Mouse (Mus musculus): ENCODE results near the gene Acad10.

Gene Acad10

DNA sequence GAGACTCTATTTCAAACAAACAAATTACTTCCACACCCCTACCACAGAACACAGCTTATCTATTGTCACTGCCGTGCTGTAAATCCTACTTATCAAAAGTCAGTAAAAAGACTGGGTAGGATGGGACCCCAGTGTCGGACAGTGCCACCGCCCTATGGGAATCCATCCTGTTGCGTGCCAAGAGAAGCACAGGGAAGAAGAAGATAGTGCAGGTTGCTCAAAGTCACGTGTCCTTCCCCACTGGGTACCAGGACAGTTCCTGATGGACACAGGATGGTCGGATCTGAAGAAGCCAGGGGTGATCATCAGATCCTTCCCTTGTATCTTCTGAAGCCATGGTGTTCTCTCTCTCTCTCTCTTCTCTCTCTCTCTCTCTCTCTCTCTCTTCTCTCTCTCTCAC is 64.6 kb downstream of the Acad10 start:
- no peak for DNase-seq

- no peak for DNase-seq
Observed at GRCm38 (mm10) chr5:121594714-121595313, 65.5 kb downstream of the Acad10 start.

GRCm38 (mm10) chr5:121593451-121594401 is 66.6 kb downstream of the Acad10 start, which contains the start of gene Aldh2:
Gene Aldh2, minus strand, starts transcription at chr5:121593824.
- DNase-seq: peak; percentile 75

DNA sequence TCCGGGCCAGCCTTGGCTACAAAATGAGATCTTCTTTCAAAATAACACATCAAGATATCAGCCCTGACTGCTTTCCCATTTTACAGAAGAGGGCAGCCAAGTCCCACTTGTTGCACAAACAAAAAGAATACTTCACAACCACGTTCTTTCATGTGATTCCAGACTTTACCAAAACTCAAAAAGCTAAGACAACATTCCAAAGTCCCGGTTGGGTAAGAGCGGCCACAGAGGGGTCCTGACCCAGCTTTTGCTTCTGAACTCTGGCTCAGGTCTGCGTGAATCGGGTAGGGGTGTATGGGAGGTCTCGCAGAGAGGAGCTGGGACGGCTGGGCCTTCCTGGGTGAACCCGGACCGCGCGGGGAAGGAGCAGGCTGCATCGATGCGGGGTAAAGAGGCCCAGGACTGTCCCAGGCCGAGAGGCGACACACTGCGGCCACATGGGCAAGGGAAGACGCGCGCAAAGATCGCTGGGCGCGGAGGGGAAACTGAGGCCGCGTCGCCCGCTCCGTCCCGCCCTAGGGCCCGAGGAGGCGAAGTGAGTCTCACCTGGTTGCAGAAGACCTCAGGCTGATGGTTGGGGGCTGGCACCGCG is 67.4 kb downstream of the Acad10 start:
- DNase-seq: peak; percentile 13

DNA sequence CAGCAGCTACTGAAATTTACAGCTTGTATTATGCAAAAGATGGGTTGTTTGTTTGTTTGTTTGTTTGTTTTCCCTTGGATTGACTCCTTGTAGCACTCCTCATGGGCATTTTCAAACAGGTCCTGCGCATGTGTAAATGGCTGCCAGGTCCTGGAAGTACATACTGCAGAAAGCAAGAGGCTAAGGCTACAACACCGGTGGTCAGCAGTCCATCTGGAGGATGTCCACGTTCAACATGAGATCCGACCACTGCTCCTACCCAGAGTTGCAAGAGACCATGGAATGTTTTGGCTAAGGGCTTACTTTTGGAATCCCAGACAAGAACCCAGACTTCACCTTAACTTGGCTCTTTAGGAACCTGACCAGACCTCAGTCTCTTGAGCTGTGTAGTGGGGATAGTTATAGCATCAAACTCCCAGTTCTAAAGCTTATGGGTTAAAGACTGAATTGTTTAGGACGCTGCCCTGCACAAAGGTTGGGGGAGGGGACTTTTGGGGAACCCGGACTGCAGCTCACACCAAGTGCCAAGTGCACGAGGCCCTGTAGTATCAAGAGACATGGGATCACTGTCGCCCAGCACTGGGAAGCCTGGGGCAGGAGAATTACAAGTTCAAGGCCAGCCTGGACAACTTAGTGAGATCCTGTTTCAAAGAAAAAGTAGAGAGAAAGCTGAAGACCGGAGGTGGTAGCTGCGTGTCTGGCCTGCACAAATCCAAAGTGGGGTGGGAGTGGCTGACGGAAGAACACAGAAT is 68.1 kb downstream of the Acad10 start:
- no peak for DNase-seq

GRCm38 (mm10) chr5:121591417-121592063 is 68.8 kb downstream of the Acad10 start:
- no peak for DNase-seq

DNA sequence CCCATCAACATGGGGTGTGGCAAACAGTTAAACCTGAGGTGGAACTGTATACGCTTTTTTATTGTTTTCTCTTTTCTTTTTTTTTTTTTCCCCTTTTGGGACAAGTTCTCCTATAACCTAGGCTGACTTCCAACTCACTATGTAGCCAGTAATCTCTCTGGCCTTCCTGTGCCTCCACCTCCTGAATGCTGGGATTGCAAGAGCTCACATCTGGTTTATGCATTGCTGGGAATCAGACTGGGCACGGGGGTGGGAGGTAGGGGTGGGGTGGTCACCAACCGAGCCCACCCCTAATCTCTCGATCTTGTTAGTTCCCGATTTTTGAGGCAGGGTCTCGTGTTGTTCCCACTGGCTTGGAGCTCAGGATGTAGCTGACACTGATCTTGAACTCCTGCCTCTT is 70.4 kb downstream of the Acad10 start:
- no peak for DNase-seq

DNA sequence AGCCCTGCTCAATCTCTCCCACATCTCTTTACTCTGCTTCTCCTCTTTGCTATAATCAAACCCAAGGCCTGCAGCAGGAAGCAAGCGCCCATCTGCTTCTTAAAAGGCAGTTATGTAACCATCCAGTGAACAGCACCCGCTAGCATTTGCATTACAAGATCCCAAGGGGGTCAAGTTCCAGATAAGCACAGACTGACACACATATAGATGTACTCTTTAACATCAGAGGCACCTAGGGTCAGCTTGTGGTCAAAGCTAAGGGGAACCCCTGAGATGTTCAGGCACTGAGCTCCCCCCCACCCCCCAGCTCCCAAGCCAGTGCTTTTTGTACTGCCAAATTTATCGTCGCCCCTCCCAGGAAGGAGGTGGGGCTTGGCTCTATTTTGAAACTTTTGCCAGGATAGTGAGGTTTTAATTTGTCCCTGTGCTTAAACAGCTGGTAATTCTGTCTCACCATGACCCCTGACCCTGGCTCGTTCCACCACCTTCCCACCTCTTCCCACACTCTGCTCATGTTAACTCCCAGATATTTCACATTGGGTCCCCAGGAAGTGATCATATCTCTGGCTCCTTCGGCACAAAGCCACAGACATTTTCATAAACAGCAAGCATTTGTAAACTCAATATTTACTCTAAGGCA is 73.8 kb downstream of the Acad10 start:
- DNase-seq: no peak

GRCm38 (mm10) chr5:121585699-121586098 is 74.6 kb downstream of the Acad10 start:
- no peak for DNase-seq

GRCm38 (mm10) chr5:121585005-121585404 is 75.3 kb downstream of the Acad10 start:
- no peak for DNase-seq

- peak; percentile 63 for DNase-seq
Observed at GRCm38 (mm10) chr5:121583765-121584501, 76.4 kb downstream of the Acad10 start.

- no peak for DNase-seq
Observed at GRCm38 (mm10) chr5:121581945-121582344, 78.4 kb downstream of the Acad10 start.

- no peak for DNase-seq
Observed at GRCm38 (mm10) chr5:121576927-121577488, 83.3 kb downstream of the Acad10 start.

GRCm38 (mm10) chr5:121575867-121576266 is 84.4 kb downstream of the Acad10 start:
- DNase-seq: no peak

DNA sequence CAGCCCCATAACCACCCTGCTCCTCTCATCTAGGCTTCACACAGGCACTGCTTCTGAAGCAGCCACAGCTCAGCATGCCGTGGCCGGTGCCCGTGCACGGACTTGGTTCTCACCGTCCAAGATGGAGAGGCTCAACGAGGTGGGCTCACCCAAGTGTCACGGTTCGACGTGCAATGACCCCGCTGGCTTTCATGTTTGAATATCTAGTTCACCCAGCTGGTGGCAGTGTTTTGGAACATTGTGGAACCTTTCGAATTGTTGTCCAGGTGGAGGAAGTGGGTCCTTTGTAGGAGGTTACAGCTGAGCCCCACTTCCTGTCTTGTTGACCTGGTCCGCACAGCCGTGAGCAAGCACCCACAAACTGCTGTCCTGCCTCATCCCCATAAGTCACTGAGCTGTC is 86.2 kb downstream of the Acad10 start:
- DNase-seq: no peak

Measured in right cerebral cortex, postnatal 4 days (tissue).